Mouse (Mus musculus) T-helper 17 cell (primary cell): Measurements from ENCODE around the gene Tmem51.

Experiments used
- in situ Hi-C, 2 experiments: fragments of 300-600 bp; cut with MboI, MseI; formaldehyde crosslinking; loops; 1 replicate in 1 of 2; 2 replicates in 1 of 2; pipeline ENCODE4 v1.15.1; 2025; ENCODE audit warnings: high pct_unique_total_duplicates in 2 of 2

Tmem51 gene

DNA sequence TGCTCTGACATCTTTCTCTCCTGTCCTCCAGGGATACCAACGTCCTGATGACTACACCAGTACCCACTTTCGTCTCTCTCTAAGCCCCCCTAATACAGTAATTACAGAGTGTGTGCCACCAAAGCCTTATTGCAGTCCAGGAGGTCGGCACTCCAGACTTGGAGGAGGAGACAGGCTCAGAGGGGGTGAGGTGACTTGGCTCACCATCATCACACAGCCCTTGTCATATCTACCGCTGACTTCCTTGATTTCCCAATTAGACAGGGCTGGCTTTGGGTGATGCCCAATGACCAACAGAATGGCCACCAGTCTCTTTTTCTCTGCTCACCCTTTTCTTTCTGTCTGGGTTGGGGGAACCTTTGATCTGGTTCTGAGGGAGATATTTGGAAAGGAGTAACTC, 1.4 kb downstream of the Tmem51 start:
- in situ Hi-C loops, result loop anchor here in 1 of 2 experiments (5.0 kb wide), 1 partner anchor 70 kb away; no protein-coding TSS in a partner anchor

DNA sequence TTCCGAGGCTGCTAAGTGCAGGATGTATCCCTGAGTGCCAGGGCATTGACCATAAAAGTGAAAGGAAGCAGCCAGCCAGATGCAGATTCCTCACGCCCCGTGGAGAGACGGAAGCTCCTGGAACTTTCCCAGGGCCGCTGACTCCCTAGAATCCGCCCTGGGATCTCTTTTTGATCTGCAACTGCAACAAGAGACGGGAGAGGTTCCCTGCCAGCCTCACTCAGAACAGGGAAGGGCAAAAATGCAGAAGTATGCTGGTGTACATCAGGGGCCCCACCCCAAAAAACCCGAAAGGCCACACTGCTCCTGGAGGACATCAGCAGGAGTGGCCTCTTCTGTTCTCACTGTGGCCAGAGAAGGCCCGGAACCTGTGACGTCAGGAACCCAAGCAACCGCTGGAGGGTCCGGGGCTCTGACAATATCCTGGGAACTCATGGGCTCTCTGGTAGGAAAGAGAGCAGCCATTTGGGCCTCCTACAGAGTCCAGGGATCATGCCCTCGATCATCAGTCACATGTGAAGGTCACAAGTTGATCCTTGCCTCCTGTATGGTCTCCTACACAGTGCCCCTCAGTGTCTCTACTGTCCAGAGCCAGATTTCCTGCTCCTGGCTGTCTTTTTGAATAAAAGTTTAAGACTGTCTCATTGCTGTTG, 2.3 kb downstream of the Tmem51 start:
- in situ Hi-C loops, result loop anchor here in 1 of 2 experiments (5.0 kb wide), 1 partner anchor 69 kb away; no protein-coding TSS in a partner anchor

DNA sequence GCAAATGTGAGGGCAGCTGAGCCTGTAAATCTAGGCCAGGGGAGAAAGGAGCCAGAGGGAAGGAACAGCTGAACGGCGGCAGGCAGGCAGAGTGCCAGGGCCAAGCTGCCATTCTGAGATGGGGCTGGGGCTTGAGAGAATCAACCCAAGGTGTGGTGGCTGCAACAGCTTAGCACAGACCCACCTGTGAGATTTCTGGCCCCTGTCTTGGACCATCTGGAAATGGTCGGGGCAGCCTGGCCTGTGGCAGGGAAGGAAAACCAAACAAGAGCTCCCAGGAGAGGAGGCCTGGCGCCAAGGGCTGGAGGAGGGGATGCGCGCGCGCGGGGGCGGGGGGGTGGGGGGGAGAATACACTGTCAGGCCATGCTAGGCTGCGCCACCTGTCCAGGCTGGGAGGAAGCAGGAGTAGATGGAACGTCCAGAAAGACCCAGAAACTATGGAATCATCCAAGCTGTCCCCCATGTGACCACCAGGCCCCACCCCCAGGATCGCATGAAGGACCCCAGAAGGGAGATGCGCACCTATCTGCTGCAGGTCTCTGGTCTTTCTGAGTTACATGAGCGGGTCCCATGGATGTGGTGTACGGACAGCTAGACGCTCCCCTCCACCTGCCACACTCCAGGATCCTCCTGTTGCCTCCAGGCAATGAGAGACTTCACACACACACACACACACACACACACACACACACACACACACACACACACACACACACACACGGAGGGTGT, 3.0 kb downstream of the Tmem51 start:
- in situ Hi-C loops, result loop anchor here in 1 of 2 experiments (5.0 kb wide), 1 partner anchor 69 kb away; no protein-coding TSS in a partner anchor

DNA sequence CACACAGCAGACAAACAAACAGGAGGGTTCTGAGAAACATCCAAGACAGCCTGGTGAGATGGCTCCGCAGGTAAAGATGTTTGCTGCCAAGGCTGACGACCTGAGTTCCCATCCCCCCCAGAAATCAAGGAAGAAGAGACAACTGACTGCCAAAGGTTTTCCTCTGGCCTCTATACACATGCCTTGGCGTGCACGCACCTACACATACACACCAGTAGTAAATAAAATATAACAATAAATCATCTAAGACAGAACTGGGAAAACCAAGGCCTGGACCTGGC, 3.7 kb downstream of the Tmem51 start:
- in situ Hi-C loops, result loop anchor here in 1 of 2 experiments (5.0 kb wide), 1 partner anchor 68 kb away; no protein-coding TSS in a partner anchor

DNA sequence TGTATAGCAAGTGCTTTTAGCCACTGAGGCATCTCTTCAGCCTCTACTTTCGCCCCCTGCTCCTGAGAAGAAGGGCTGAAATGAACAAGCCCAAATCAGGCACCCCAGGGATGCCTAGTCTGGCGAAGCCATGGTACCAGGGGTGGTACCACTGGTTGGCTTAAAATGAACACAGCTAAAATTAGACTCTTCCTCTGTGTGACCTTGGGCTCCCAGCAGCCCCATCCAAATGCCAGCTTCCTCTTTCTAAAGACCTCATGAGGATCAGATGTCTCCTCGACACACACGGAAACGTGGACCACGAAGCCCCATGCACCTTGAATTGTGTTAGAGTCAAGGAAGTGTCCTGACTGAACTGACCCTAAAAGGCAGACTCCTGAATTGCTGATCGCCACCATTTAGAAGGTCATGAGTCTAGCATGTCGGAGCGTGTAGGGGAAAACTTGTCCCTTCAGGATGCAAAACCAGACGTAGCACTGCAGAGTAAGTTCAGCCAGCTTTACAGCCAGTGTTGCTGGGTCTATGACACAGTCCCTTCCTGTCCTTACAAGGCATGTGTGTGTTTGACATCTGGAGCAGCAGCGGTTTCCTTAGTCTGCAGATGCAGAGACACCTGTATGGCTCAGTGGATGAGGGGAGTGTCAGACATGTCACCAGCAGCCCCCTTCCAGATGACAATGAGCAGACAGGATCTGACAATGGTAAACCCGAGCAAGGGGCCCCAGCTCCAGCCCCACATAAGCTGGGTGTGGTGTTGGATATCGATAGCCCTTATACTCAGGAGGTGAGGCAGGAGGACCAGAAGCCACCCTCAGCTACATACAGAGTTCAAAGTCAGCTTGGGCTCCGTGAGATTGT, 4.2 kb downstream of the Tmem51 start:
- in situ Hi-C loops, result loop anchor here in 1 of 2 experiments (5.0 kb wide), 1 partner anchor 68 kb away; no protein-coding TSS in a partner anchor

DNA sequence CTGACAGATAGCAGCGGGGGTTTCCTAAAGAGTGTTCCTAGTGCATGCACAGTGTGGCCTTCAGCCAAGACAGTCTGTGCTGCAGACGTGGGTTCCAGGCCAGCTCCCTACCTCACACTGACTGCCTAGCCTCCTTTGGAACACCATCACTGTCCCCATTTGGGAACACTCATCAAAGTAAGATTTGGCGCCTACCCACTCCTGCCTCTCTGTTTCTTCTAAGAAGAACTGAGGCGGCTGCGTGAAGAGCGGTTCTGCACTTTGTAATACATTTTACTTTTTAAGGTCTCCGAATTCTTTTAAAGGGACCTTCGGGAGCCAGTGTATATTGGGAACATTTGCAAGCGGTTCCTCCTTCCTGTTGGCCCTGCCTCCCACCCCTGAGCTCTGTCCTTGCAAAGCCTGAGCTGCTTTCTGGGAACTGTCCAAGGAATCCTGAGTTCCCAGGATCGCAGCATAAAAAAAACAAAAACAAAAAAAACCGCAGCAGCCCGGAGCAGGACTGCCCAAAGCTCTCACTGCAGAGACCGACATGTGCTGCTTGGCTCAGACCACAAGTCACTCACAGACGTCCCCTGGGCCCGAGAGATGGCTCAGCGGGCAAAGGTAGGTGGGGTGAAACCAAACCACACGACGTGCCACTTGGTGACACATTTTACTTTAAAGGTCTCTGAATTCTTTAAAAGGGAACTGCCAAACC, 6.4 kb downstream of the Tmem51 start:
- in situ Hi-C loops, result no loop called here

DNA sequence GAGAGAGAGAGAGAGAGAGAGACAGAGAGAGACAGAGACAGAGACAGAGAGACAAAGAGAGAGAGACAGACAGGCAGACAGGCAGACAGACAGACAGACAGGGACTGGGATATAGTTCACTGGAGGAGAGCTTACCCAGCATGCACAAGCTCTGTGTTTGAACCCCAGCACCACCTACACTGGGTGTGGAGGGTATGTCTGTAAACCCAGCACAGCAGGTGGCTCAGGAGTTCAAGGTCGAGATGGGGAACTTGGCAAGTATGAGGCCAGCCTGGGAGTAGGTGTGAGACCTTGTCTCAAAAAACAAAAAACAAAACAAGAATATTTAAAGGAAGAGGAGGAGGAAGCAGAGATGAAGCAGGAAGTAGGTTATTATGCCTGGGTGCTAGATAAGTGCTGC, 7.2 kb downstream of the Tmem51 start:
- in situ Hi-C loops, result no loop called here

DNA sequence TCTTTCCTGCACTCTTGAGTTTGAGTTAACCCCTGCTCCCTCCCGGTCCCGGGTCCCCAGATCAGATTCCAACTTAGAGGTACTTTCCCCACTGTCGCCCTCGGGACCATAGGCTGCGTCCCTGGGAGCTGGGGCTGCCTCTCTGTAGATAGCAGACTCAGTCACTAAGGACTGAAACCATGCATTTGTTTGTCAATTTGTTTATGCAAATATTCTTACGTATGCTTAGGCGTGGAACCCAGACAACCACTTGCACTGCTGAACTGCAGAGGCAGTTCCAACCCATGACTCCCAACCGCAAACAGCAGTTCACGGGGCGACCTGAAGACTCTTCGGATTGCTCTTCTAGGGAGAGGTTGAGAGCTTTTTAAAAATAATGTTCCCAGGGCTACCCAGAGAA, 8.2 kb downstream of the Tmem51 start:
- in situ Hi-C loops, result no loop called here

DNA sequence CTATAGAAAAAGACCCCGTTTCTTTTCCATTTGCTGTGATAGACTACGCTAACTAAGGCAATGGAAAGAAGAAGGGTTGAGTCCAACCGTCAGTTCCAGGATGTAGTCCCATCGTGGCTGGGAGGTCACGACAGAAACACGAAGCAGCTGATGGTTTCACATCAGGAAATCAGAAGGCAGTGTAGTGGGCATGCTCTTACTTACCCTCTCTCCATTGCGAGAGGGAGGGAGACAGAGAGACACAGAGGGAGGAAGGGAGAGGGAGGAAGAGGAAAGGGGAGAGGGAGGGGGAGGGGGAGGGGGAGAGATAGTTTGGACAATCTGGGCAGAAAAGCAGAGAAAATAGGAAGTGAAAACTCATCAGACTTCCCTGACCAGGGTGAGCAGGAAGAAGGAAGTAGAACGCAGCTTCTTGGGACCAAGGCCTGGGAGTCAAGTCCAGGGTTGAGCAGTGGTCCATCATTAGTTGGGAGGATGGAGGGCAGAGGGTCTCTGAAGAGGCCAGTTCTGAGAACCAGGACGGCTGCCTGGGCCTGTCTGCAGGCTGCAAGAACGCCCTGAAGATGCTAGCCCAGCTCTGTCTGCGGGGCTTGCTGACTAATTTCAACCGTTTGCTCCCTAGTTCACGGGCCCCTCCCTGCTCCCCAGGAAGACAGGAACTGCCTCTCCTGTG, 9.9 kb downstream of the Tmem51 start:
- in situ Hi-C loops, result no loop called here

DNA sequence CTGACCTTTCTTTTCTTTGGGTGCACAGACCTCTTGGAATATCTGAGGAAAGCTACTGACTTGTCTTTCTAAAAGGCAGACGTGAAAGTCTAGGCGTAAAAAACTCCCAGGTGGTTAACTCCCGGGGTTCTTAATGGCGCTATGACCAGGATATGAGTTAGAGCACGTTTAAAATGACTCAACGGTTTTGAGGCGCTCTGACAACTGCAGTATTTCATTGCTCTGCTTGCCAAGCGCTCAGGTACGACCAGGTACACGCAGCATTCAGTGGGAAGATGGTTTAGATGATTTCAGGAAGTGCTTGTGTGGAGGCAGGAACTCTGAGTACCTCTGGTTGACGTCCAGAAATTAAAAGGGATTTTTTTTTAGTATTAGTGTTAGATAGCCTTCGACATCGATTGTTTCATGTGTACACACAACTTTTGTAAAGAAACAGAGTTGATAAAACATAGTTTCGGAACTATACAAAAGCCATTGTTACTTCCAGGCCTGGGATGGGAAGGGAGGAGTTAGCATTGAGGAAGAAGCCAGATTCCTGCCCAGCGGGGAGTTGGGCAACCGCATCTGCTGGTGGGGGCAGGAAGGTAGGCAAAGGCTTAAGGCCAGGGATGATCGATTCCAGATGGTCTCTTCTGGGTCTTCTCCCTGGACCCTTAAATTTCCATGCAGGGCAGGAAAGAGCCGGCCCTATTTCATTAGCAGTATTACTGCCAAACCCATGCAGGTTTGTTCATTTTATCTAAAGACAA, 12.7 kb downstream of the Tmem51 start:
- in situ Hi-C loops, result no loop called here

DNA sequence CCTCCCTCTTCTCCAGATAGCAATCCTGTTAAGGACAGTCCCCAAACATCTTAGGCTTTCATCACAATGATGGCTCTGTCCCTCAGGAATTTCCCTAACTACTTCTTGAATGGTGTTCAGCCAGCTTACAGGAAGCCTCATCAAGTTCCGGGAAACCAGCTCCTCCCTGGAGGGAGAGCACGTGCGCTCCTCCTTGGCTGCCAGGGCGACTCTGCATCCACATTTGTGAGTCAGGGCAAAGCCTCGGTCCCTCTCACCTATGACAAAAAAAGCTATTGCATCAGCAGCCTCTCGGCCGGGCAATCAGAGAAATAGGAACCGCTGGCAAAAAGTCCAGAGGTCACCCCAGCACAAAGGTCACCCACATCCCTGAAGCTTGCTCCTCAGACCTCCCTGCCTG, 13.3 kb downstream of the Tmem51 start:
- in situ Hi-C loops, result no loop called here

DNA sequence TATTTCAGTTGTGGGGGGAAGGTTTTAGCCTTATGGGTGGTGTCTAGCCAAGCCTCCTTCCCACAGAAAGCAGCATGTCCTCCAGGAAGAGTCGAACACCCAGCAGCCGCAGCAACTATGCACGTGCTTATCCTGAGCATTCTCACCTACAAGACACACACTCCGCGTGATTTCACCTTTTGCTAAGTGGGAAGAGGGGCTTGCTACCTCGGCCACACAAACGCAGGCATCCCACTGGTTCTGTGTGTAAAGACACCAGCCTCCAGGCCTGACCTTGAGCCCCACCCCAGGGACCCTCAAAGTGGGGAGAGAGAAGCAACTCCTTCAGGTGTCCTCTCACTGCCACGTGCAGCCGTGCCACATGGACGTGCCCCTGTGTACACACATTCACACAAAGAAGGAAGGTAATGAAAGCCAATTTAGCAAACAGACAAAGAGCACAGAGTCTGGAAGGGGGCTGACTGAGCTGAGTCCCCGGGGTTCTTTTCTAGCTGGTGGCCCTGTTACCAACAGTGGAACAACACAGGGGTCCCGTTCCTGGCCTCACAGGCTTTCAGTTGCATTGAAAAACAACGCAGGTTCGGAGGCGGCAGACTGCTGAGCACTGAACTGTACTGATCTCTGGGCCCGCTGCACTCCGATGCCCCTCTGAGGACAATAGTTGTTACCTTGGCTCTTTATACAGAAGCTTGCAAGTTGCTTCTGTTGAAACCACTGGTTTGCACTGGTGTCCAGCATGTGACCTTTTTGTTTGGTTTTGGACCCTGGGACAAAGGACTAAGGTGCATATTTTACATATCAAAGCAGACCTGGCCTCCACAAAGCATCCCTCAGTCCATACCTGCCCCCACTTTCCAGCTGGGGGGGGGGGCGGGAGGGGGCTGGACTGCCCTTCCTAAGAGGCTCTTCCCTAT, 14.9 kb downstream of the Tmem51 start:
- in situ Hi-C loops, result no loop called here

DNA sequence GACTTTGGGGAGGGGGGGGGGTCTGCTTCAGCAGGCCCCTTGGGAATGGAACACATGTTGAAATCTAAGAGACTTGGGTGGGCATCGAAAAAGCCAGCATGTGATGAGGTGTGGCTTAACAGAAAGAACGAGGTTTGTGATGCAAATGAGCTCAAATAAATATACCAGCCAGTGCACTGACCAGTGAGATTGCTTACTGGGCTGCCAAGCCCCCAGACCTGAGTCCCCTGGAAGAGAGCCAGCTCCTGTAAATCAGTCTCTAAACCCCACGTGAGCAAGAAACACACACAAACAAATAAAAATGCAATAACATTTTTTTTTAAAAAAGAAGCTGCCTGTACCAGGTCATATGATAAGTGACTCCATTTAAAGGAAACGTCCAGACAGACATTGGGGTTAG, 17.5 kb downstream of the Tmem51 start:
- in situ Hi-C loops, result no loop called here

DNA sequence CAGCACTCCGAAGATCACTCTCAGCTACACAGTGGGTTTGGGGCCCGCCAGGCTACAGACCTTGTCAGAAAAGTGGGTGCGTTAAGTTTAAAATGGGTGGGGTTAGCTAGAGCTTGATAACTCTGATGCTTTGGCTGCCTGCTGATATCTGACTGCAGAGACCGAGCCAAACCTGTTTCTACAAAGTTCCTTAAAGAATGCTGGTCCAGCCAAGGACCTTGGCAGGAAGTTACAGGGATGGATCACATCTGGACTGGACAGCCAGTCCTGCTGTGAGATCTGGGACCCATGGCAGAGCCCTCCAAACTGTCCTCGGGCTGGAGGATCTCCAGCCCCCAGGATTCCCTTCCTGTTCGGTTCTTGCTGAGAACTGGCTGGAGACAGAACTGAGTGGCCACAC, 18.3 kb downstream of the Tmem51 start:
- in situ Hi-C loops, result no loop called here

DNA sequence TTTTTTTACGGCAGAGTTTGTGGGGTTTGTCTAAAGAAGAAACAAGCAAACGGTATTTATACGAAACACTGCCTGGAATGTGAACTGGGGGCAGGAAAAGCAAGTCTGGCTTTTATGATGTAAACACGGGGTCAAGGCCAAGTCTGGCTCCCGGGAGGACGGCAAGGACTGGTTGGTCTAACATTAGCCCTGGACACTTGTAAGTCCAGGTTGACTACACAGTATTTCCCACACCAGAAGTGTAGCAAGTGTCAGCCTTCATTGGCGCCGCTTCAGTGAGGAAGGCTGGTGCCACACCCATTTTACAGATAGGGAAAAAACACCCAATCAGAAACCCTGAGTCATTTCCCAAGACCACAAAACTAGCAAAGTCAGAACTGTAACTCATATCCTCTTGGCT, 18.8 kb downstream of the Tmem51 start:
- in situ Hi-C loops, result no loop called here

DNA sequence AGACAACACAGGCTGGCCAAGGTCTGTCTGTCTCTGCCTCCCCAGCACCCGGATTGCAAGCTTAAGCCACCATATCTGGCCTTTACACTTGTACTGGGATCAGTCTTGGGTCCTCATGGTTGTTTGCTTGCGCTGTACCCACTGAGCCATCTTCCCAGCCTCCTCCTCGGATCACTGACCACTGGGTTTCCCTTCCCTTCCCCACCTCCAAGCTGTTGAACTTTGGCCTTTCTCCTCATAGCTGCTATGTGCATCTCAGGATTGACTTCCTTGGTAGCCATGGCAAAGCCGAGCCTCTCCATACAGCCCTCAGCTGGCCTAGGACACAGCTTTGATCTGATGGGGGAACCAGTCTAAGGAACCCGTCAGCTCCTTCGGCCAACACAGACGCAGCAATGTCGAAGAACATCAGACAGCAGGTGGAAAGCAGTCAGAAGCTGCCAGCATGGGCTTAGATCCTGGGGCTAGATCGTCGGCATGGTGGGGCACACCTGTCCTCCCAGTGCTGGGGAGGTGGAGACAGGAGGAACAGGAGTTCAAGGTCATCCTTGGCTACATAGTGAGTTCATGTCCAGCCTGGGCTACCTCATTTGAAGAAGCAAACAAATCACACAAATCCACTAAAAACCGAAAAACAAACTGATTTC, 19.4 kb downstream of the Tmem51 start:
- in situ Hi-C loops, result no loop called here

DNA sequence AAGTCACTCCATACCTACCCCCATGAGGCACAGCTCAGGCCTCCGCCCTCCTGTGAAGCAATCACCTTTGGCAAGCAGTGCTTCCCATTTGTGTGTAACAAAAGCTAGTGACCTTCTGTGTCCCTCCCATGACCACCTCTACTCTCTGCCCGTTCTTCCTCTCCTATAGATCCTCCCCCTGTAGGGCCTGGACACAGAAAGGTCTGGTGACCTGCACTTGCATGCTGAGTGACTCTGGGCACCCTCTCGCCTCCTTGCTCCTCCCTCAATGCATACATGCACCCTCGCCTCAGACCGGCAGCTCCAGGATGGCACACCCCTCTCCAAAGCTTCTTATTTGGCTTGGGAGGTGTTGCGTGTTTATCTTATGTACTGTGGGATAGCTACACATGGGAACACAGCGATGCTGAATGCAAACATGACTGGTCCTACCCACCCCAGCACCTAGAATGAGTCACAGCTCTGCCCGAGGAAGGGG, 21.0 kb downstream of the Tmem51 start:
- in situ Hi-C loops, result no loop called here

DNA sequence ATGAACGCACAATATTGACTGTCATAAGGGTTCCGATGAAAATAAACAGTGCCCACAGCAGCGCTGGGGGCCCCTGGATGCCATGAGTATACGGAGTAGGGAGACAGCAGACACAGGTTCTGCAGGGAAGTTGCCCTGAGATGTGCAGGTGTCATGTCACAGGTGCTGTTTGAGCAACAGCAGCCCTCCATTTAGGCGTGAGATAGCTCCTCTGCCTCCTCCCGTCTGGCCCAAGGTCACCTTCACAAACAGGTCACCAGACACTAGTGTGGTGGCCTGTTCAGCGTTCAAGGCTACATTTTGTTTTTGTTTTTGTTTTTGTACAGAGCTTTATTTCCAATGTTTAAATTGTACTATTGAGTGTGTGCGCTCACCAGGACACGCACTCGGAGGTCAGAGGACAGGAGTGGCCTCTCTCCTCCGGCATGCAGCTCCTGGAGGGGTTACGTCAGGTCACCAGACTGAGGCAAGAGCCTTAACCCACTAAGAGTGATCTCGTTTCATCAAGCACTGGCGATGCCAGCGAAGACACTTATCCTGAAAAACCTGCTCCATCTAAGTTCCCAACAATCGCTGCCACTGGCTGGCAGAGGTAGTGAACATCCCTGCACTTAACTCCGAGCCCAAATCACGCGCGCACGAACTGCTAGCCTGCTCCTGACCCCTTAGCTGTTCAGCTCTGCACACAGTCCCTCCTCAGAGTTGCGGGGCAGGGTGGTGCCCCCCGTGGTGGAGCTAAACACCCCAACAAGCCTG, 22.4 kb downstream of the Tmem51 start:
- in situ Hi-C loops, result no loop called here
